Mouse (Mus musculus) testis, adult 2 months (tissue): ENCODE results near the gene Crtc1. TPM values are rescaled to one million over a fixed set of nuclear protein-coding genes. Genes with fewer than 3 reads are reported as not detected.
A peak's percentile ranks its signal among the peaks of the same experiment; 100 is the strongest.

Source experiments
- H3K27ac ChIP-seq: fragments of 200-500 bp; 2 replicates; pipeline ENCODE4 v1.5.1; 2012; ENCODE audit warnings: low read depth, low read length; ENCODE audit not compliant: control insufficient read depth, insufficient read depth
- H3K27me3 ChIP-seq: fragments of 200-500 bp; 2 replicates; pipeline ENCODE4 v1.6.1; 2012; ENCODE audit warnings: mild to moderate bottlenecking, low read length, moderate library complexity; ENCODE audit not compliant: control insufficient read depth, insufficient read depth
- H3K36me3 ChIP-seq: fragments of 200-500 bp; 2 replicates; pipeline ENCODE4 v1.6.1; 2012; ENCODE audit warnings: mild to moderate bottlenecking, low read length; ENCODE audit not compliant: control insufficient read depth, insufficient read depth
- H3K4me1 ChIP-seq: fragments of 200-500 bp; 2 replicates; pipeline ENCODE4 v1.6.1; 2012; ENCODE audit warnings: low read length; ENCODE audit not compliant: control insufficient read depth, insufficient read depth
- H3K4me3 ChIP-seq: fragments of 200-500 bp; 2 replicates; pipeline ENCODE4 v1.5.1; 2012; ENCODE audit warnings: low read depth, mild to moderate bottlenecking, low read length, moderate library complexity, mixed read lengths; ENCODE audit not compliant: control insufficient read depth
- CTCF ChIP-seq: fragments of 200-500 bp; IDR thresholded peaks from 2 replicates; pipeline ENCODE4 v1.5.1; 2012; ENCODE audit warnings: low read depth, mild to moderate bottlenecking, inconsistent platforms, low read length, moderate library complexity; ENCODE audit not compliant: control insufficient read depth, insufficient read depth, insufficient replicate concordance
- POLR2A ChIP-seq: fragments of 200-500 bp; IDR thresholded peaks from 2 replicates; pipeline ENCODE4 v1.6.1; 2012; ENCODE audit warnings: low read depth, mild to moderate bottlenecking, inconsistent platforms, low read length, moderate library complexity; ENCODE audit not compliant: control insufficient read depth
- polyA plus RNA-seq: library from polyadenylated mRNA; depleted of rRNA; stranded (reverse); fragments of >200 nt; gene quantifications from 2 replicates; pipeline ENCODE4 v1.2.3, GENCODE M21; 2012; rRNA removed

Crtc1 gene
- polyA plus RNA-seq, 1 experiment: 12.3 TPM

DNA sequence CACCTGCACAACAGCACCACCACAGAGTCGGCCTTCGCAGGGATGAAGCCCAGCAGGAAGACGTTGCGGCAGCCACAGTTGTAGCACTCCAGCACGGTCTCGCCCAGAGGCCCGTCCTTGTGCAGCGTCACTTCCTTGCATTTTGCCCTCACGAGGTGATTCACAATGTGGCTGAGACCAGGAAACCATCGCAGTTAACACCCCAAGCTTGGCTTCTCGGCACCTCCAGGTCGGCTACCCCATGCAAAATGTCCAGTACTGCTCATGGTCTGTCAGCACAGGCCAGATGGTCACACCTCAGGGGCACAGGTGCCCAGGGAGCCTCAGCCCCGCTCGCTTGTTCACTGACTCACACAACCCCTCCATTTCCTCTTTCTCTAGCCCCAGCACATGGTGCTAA, 97.4 kb downstream of the Crtc1 start:
- Histone ChIP-seq H3K4me3 (peak overlapping the region; percentile 62), H3K27ac (no peak overlapping the region), H3K36me3 (no peaks in the 10 kb centered on the region; the same call in none of the 2 replicates), H3K27me3 (no peaks in the 10 kb centered on the region), H3K4me1 (no peaks in the 10 kb centered on the region; the same call in 1 of the 2 replicates)
- TF ChIP-seq CTCF (no peak), POLR2A (no peak)

DNA sequence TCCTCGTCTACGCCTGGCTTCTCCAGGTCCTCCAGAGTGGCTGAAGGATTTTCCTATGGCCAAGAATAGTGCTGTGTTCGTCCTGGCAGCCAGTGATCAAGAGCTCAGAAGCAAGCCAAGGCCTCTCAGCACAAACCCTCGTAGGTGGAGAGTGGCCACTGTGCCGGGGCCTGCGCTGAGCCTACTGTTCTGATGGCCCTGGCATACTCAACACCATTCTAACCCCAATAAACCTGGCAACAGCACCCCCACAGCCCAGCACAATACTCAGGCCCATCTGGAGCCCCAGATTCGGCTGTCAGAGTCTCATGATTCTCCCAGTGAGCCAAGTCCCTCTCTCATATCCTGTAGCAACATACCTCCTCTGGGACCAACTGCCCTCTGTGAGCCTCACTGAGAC, 98.7 kb downstream of the Crtc1 start:
- no peaks in the 10 kb centered on the region; the same call in 1 of the 2 replicates for H3K4me1 ChIP-seq
- no peak overlapping the region for H3K4me3 ChIP-seq
- TF ChIP-seq CTCF (no peak), POLR2A (no peak)
- no peaks in the 10 kb centered on the region; the same call in none of the 2 replicates for H3K36me3 ChIP-seq
- H3K27ac ChIP-seq: no peak overlapping the region
- no peaks in the 10 kb centered on the region for H3K27me3 ChIP-seq

DNA sequence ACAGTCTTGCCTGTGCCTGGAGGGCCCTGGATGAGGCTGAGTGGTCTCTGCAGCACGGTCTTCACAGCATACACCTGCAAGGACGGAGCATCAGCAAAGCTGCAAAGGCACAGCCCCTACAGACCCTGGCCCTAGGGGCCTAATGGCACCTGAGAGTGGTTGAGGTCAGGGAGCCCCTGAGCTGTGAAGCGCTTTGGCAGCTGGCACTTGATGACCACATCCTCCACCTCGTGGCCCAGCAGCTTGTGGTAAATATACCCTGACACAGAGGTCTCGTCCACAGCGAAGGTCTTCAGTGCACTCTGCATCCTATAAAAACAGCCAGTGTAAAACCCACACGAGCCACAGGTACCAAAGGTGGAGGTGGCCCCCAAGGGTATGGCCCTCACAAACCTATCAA, 100.4 kb downstream of the Crtc1 start:
- peaks cover 3% of the 10 kb centered on the region for H3K36me3 ChIP-seq
- TF ChIP-seq POLR2A (no peak), CTCF (no peak)

DNA sequence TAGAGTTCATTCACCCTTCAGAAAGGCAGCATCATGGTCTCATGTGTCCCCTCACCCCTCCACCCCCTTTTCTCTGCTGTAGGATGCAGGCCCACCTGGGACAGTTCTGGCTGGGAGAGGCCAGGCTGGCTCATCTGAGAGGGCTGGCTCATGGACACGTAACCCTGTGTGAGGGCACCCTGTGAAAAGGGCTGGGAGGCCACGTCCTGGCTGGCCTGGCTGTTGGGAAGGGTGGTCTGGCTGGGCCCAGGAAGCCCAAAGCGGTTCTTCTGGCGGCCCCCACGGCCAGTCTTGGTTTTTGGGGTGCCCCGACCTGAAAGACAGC, 106.5 kb downstream of the Crtc1 start:
- Histone ChIP-seq H3K27ac (no peak overlapping the region), H3K27me3 (no peaks in the 10 kb centered on the region), H3K4me3 (no peak overlapping the region), H3K36me3 (peaks cover 5% of the 10 kb centered on the region), H3K4me1 (peaks cover 35% of the 10 kb centered on the region)
- TF ChIP-seq CTCF (no peak), POLR2A (no peak)

More for the DNA sequence above, 100.4 kb downstream of the Crtc1 start:
- no peaks in the 10 kb centered on the region; the same call in 1 of the 2 replicates for H3K4me1 ChIP-seq
- H3K27me3 ChIP-seq: no peaks in the 10 kb centered on the region
- H3K27ac ChIP-seq: no peak overlapping the region
- no peak overlapping the region for H3K4me3 ChIP-seq

Other genes with a start within 250 kb of the Crtc1 start
- gene Slc25a42, start 227.3 kb downstream of the Crtc1 start, polyA plus RNA-seq: 11.8 and 12.3 TPM in 2 replicates
- 206 and 208 TPM in 2 replicates for gene Sugp2, start 205.4 kb downstream of the Crtc1 start, polyA plus RNA-seq
- 5.4 and 5.5 TPM in 2 replicates for gene Armc6, start 205.1 kb downstream of the Crtc1 start, polyA plus RNA-seq
- 7.3 and 9.8 TPM in 2 replicates for gene Homer3, start 156.8 kb downstream of the Crtc1 start, polyA plus RNA-seq
- 95.5 and 101 TPM in 2 replicates for gene Ddx49, start 137.1 kb downstream of the Crtc1 start, polyA plus RNA-seq
- 102 and 115 TPM in 2 replicates for gene Cope, start 137.1 kb downstream of the Crtc1 start, polyA plus RNA-seq
- 0.43 and 0.48 TPM in 2 replicates for gene Cers1, start 123.8 kb downstream of the Crtc1 start, polyA plus RNA-seq
- 0.20 and 0.24 TPM in 2 replicates for gene Gdf1, start 109.8 kb downstream of the Crtc1 start, polyA plus RNA-seq
- 33.3 and 35.4 TPM in 2 replicates for gene Upf1, start 86.3 kb downstream of the Crtc1 start, polyA plus RNA-seq
- 409 and 456 TPM in 2 replicates for gene Comp, start 66.0 kb downstream of the Crtc1 start, polyA plus RNA-seq
- gene Klhl26, start 37.4 kb upstream of the Crtc1 start, polyA plus RNA-seq: 3.6 and 4.8 TPM in 2 replicates
- 62.6 and 62.9 TPM in 2 replicates for gene Tmem59l, start 47.8 kb upstream of the Crtc1 start, polyA plus RNA-seq
- 126 and 137 TPM in 2 replicates for gene Crlf1, start 53.6 kb upstream of the Crtc1 start, polyA plus RNA-seq
- gene Rex1bd, start 67.2 kb upstream of the Crtc1 start, polyA plus RNA-seq: 23.9 and 26.9 TPM in 2 replicates
- gene Uba52, start 71.2 kb upstream of the Crtc1 start, polyA plus RNA-seq: 768 and 853 TPM in 2 replicates
- gene Fkbp8, start 88.1 kb upstream of the Crtc1 start, polyA plus RNA-seq: 179 and 198 TPM in 2 replicates
- gene Kxd1, start 88.4 kb upstream of the Crtc1 start, polyA plus RNA-seq: 77.9 and 84.7 TPM in 2 replicates
- gene Ell, start 99.9 kb upstream of the Crtc1 start, polyA plus RNA-seq: 42.5 and 43.8 TPM in 2 replicates
- gene Isyna1, start 154.8 kb upstream of the Crtc1 start, polyA plus RNA-seq: 561 and 588 TPM in 2 replicates
- gene Ssbp4, start 169.3 kb upstream of the Crtc1 start, polyA plus RNA-seq: 35.6 and 38.9 TPM in 2 replicates
- gene Lrrc25, start 176.6 kb upstream of the Crtc1 start, polyA plus RNA-seq: 1.4 TPM in 2 replicates
- gene Gdf15, start 192.9 kb upstream of the Crtc1 start, polyA plus RNA-seq: 1.3 and 1.4 TPM in 2 replicates
- gene Pgpep1, start 220.8 kb upstream of the Crtc1 start, polyA plus RNA-seq: 3.7 and 4.9 TPM in 2 replicates
- gene Lsm4, start 233.7 kb upstream of the Crtc1 start, polyA plus RNA-seq: 148 and 168 TPM in 2 replicates